Mouse (Mus musculus): ENCODE measurements around the gene Rab27a. TPM values are rescaled to one million over a fixed set of nuclear protein-coding genes. Genes with fewer than 3 reads are reported as not detected.
A peak's percentile ranks its signal among the peaks of the same experiment; 100 is the strongest.

Gene Rab27a
- total RNA-seq, 2 experiments from 2014 or later = 2.1 TPM

DNA sequence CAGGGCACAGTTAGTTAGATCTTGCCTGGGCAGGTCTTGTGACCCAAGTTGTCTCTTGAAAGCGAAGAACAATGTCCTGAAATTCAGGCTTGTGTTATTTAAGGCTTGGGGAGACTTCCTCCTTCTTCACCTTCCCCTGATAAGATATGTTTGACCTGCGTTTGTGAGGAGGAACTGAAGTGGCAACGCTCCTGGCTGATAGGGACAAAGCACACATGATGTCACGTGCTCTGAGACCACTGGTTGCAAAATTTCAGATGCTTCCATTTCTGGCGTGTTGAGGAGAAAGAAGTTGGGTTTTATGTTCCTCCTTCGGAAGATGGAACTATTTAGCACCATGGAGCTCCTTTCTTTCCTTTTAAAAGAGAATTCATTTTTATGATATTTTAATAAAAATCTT is 41.2 kb downstream of the Rab27a start:
- DNase-seq = no peak
- H3K4me3 ChIP-seq = no peak overlapping the region
- TF ChIP-seq CTCF (IDR thresholded peaks at IDR 0.05) = no peak
- intact Hi-C loops (cut with DNase I) = no loop called here
- H3K27ac ChIP-seq = no peak overlapping the region

DNA sequence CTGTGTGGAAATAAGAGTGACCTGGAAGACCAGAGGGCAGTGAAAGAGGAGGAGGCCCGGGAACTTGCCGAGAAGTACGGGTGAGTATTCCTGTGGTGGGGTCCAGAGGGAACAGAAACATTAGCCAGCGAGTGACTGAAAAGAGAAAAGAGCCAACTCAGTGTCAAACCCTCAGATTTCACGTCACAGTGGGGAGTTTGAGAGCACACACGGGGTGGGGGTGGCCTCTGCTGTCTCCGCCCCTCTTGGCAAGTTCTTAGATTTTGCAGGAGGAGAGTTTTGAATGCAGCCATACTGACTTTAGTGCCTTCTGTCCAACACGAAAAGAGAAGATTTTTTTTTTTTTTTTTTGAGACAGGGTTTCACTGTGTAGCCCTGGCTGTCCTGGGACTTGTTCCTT is 42.5 kb downstream of the Rab27a start:
- no peak for TF ChIP-seq CTCF (IDR thresholded peaks at IDR 0.05)
- Histone ChIP-seq H3K27ac (no peak overlapping the region), H3K4me3 (no peak overlapping the region)
- DNase-seq = no peak
- intact Hi-C loops (cut with DNase I) = no loop called here

DNA sequence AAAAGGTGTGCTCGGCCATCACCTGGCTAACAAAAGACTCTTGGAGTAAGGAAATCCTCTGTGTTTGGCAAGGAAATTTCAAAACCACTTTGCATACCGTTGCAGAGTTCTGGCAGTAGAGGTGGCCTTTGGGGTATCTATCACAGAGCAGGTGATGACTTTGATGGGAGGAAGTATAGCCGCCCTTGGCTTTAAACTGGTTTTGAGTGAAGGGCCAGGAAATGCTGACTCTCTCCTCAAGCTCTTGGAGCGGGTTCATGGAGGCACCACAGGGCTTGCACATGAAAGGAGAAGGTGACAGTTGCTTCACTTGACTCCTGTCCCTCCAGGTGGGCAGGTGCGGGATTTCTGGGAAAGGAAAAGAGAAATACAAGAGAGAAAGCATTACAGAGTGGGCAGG is 42.9 kb downstream of the Rab27a start:
- no peak overlapping the region for H3K27ac ChIP-seq
- TF ChIP-seq CTCF (IDR thresholded peaks at IDR 0.05) = no peak
- intact Hi-C loops (cut with DNase I) = no loop called here
- H3K4me3 ChIP-seq = no peak overlapping the region
- no peak for DNase-seq

DNA sequence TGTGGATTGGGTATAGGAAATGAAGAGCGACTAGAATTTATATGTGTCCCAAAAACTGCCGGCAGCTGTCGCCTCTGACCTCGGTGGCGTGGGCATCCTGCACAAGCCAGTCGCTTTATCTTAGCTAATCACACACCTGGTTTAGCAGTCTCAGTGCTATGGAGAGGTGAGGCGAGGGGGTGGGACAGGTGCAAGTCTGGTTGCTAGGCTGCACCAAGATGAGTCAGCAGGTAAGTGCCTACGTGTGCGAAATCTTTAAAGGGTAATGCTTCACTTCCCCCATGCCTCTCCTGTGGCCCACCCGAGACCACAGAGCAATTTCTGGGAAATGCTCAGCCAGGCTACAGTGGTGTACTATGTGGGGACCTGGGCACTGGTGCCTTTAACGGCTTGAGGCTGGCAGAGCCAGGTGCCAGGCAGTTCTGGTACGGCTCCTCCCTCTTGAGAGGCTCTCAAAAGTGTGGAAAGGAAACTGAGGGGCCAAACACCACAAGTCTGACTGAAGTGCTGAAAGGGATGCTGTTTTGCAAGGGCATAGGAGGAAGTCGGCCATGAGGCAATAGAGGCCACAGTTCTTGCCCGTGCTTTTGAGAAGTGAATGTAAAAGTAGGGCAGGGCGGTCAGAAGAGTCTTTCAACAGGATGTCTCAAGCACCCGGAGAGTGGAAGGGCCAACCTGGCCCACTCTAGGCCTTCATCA is 44.7 kb downstream of the Rab27a start:
- no peak for TF ChIP-seq CTCF (IDR thresholded peaks at IDR 0.05)
- DNase-seq = no peak
- intact Hi-C loops (cut with DNase I) = no loop called here
- H3K27ac ChIP-seq = no peak overlapping the region
- H3K4me3 ChIP-seq = no peak overlapping the region

DNA sequence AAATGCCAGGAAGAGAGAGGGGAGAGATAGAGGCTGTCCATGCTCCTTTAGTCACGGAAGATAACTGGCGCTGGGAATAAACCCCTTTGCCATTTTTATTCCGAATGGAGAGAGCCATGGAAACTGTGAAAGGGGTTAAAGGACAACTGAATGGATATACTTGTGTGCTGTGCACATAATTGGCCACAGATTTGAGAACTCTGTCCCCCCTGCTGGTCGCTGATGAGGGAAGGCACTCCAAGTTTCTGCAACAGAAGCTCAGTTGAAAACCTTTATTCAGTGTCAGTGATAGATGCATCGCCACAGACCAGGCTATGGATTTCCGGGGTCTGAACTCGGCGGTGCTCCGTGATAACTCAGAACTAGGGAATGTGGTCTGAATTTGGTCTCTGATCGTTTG is 45.5 kb downstream of the Rab27a start:
- TF ChIP-seq CTCF (IDR thresholded peaks at IDR 0.05) = no peak
- Histone ChIP-seq H3K4me3 (no peak overlapping the region), H3K27ac (no peak overlapping the region)
- intact Hi-C loops (cut with DNase I) = loop anchor here (2.0 to 5.0 kb wide), 3 partner anchors 121 to 323 kb away; no protein-coding TSS in a partner anchor
- no peak for DNase-seq

- Histone ChIP-seq H3K27ac (no peak overlapping the region), H3K4me3 (no peak overlapping the region)
- DNase-seq = no peak
- TF ChIP-seq CTCF (IDR thresholded peaks at IDR 0.05) = peak; percentile 96; the same call in 1 of the 2 replicates
- intact Hi-C loops (cut with DNase I) = loop anchor here (1.0 to 5.0 kb wide), 4 partner anchors 47 to 324 kb away; partner anchors contain the start of gene Rab27a
Measured at GRCm38 (mm10) chr9:73091747-73092146, 47.1 kb downstream of the Rab27a start.

DNA sequence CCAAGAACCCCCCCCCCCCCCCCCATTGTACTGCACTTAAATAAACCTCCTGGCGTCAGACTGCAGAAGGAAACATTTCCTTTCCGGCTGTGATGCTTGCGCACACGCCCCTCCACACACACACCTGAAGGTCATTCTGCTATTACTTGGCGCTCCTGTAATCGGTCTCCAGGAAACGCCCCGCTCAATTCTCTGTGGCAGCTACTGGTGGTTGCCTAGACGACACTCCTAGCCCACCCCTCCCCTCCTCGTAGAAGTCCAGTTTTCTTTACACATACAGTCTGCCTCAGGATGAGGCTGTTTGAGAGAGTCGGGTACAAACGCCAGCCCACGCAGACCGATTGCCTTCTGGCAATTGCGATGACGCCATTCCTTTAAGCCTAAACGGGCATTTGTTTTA is 49.9 kb downstream of the Rab27a start:
- intact Hi-C loops (cut with DNase I) = loop anchor here (5.0 kb wide), 2 partner anchors 202 to 327 kb away; no protein-coding TSS in a partner anchor
- Histone ChIP-seq H3K4me3 (no peak overlapping the region), H3K27ac (no peak overlapping the region)
- no peak for TF ChIP-seq CTCF (IDR thresholded peaks at IDR 0.05)
- DNase-seq = no peak

- TF ChIP-seq CTCF (IDR thresholded peaks at IDR 0.05) = no peak
- Histone ChIP-seq H3K27ac (no peak overlapping the region), H3K4me3 (no peak overlapping the region)
- no peak for DNase-seq
- intact Hi-C loops (cut with DNase I) = no loop called here
Measured at GRCm38 (mm10) chr9:73097898-73098297, 53.2 kb downstream of the Rab27a start.

GRCm38 (mm10) chr9:73101536-73101935 is 56.9 kb downstream of the Rab27a start, which contains the start of gene Khdc3:
Gene Khdc3 (plus strand): TSS chr9:73101836.
- TF ChIP-seq CTCF (IDR thresholded peaks at IDR 0.05) = no peak
- no peak for DNase-seq
- intact Hi-C loops (cut with DNase I) = no loop called here
- no peak within 1 kb of the TSS for H3K27ac ChIP-seq
- H3K4me3 ChIP-seq = no peak within 1 kb of the TSS

DNA sequence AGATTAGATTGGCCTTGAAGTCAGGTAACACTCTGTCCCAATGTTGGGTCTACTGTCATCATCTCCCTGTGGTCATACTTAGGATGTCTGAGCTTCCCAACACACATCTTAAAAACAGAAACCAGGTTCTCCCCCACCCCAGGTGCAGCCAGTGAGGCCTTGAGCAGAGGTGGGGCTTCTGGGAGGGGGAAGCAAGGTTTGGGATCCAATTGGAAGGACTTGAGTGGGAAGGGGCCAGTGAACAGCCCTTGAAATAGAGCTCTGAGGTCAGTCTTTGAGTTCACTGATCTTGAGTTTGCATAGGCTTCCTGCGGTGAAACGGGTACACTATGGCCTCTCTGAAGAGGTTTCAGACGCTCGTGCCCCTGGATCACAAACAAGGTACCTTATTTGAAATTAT is 57.5 kb downstream of the Rab27a start, which contains the start of gene Gm20509:
Gene Gm20509 (plus strand): TSS at position 290 of the 400 bp plus-strand sequence.
- no peak for DNase-seq
- intact Hi-C loops (cut with DNase I) = no loop called here
- TF ChIP-seq CTCF (IDR thresholded peaks at IDR 0.05) = no peak
- peak within 1 kb of the TSS; percentile 75 for H3K4me3 ChIP-seq
- peak within 1 kb of the TSS; percentile 35; the same call in 1 of the 2 replicates for H3K27ac ChIP-seq

DNA sequence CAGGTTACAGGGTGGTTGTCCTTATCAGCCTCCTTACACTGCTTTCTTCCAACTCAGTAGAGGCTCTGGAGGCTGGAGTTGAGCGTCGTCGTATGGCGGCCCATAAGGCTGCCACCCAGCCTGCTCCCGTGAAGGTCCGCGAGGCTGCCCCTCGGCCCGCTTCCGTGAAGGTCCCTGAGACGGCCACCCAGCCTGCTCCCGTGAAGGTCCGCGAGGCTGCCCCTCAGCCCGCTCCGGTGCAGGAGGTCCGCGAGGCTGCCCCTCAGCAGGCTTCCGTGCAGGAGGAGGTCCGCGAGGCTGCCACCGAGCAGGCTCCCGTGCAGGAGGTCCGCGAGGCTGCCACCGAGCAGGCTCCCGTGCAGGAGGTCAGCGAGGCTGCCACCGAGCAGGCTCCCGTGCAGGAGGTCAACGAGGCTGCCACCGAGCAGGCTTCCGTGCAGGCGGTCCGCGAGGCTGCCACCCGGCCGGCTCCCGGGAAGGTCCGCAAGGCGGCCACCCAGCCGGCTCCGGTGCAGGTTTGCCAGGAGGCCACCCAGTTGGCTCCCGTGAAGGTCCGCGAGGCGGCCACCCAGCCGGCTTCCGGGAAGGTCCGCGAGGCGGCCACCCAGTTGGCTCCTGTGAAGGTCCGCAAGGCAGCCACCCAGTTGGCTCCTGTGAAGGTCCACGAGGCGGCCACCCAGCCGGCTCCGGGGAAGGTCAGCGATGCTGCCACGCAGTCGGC is 58.7 kb downstream of the Rab27a start:
- DNase-seq = peak; percentile 72
- Histone ChIP-seq H3K4me3 (peak overlapping the region; percentile 75), H3K27ac (peak overlapping the region; percentile 35; the same call in 1 of the 2 replicates)
- intact Hi-C loops (cut with DNase I) = no loop called here
- TF ChIP-seq CTCF (IDR thresholded peaks at IDR 0.05) = no peak

DNA sequence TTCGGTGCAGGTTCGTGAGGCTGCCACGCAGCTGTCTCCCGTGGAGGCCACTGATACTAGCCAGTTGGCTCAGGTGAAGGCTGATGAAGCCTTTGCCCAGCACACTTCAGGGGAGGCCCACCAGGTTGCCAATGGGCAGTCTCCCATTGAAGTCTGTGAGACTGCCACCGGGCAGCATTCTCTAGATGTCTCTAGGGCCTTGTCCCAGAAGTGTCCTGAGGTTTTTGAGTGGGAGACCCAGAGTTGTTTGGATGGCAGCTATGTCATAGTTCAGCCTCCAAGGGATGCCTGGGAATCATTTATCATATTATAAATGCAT is 59.2 kb downstream of the Rab27a start:
- no peak for TF ChIP-seq CTCF (IDR thresholded peaks at IDR 0.05)
- DNase-seq = no peak
- Histone ChIP-seq H3K27ac (no peak overlapping the region), H3K4me3 (peak overlapping the region; percentile 75)
- intact Hi-C loops (cut with DNase I) = no loop called here

DNA sequence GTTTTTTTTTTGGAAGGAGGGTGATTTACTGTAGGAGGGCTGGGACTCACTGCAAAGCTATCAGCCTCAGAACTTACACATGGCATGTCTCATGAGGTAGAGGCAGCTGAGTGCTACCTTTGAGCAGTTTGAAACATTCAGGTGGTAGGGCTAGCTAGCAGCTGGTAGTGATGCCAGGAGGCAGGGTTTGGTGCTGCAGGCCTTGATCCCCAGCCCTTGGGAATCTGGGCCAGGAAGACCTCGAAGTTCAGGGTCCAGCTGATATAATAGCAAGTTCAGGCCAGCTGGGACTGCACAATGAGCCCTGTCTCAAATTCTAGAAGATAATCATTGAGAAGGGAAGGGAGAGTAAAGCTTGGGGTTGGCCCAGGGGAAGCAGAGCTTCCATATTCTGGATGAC is 60.5 kb downstream of the Rab27a start:
- Histone ChIP-seq H3K27ac (no peak overlapping the region), H3K4me3 (no peak overlapping the region)
- TF ChIP-seq CTCF (IDR thresholded peaks at IDR 0.05) = no peak
- intact Hi-C loops (cut with DNase I) = no loop called here
- no peak for DNase-seq

Measured in gastrocnemius, adult 2 months (tissue).